Mouse (Mus musculus): ENCODE measurements at regions not wholly inside any gene's neighbourhood (a gene's known extent, or its start where the extent isn't known, plus 50 kb on each side); places are given as distances from the start of the nearest gene placed in this dataset.
A peak's percentile ranks its signal among the peaks of the same experiment; 100 is the strongest.

GRCm38 (mm10) chr13:78323183-78323582 is 123.6 kb upstream of the Nr2f1 start:
- no peaks in the 10 kb centered on the region for H3K27me3 ChIP-seq (ENCODE audit: control insufficient read depth, insufficient read depth, low read depth, low read length)
- H3K4me1 ChIP-seq (replicated peaks; ENCODE audit: control insufficient read depth, insufficient read depth, low read length), result no peaks in the 10 kb centered on the region
- no peak overlapping the region for H3K4me2 ChIP-seq (ENCODE audit: low read depth, low read length)
- no peak overlapping the region for H3K27ac ChIP-seq (ENCODE audit: low read length)
- H3K4me3 ChIP-seq (ENCODE audit: low read length), result no peak overlapping the region
- H3K9me3 ChIP-seq (ENCODE audit: control insufficient read depth, low read length), result no peaks in the 10 kb centered on the region
- no peak for ATAC-seq (ENCODE audit: low read depth)
- WGBS, result 42% methylated on average over 1 of the region's 1 CpGs
- H3K36me3 ChIP-seq (ENCODE audit: control insufficient read depth, insufficient read depth, low read length), result no peaks in the 10 kb centered on the region
- no peak overlapping the region for H3K9ac ChIP-seq (ENCODE audit: low read length)

GRCm38 (mm10) chr13:78318434-78318833 is 118.9 kb upstream of the Nr2f1 start:
- no peaks in the 10 kb centered on the region for H3K27me3 ChIP-seq (ENCODE audit: control insufficient read depth, insufficient read depth, low read depth, low read length)
- no peaks in the 10 kb centered on the region for H3K36me3 ChIP-seq (ENCODE audit: control insufficient read depth, insufficient read depth, low read length)
- H3K4me2 ChIP-seq (ENCODE audit: low read depth, low read length), result no peak overlapping the region
- 86% methylated on average over 2 of the region's 2 CpGs for WGBS
- no peaks in the 10 kb centered on the region for H3K4me1 ChIP-seq (replicated peaks; ENCODE audit: control insufficient read depth, insufficient read depth, low read length)
- no peak for ATAC-seq (ENCODE audit: low read depth)
- no peaks in the 10 kb centered on the region for H3K9me3 ChIP-seq (ENCODE audit: control insufficient read depth, low read length)
- no peak overlapping the region for H3K9ac ChIP-seq (ENCODE audit: low read length)
- no peak overlapping the region for H3K27ac ChIP-seq (ENCODE audit: low read length)
- no peak overlapping the region for H3K4me3 ChIP-seq (ENCODE audit: low read length)

GRCm38 (mm10) chr13:78310837-78311236 is 111.3 kb upstream of the Nr2f1 start:
- Histone ChIP-seq H3K9me3 (ENCODE audit: control insufficient read depth, low read length) (no peaks in the 10 kb centered on the region), H3K4me2 (ENCODE audit: low read depth, low read length) (no peak overlapping the region), H3K4me1 (replicated peaks; ENCODE audit: control insufficient read depth, insufficient read depth, low read length) (no peaks in the 10 kb centered on the region), H3K36me3 (ENCODE audit: control insufficient read depth, insufficient read depth, low read length) (no peaks in the 10 kb centered on the region), H3K27ac (ENCODE audit: low read length) (no peak overlapping the region), H3K27me3 (ENCODE audit: control insufficient read depth, insufficient read depth, low read depth, low read length) (no peaks in the 10 kb centered on the region), H3K4me3 (ENCODE audit: low read length) (no peak overlapping the region), H3K9ac (ENCODE audit: low read length) (no peak overlapping the region)
- WGBS, result 5% methylated on average over 3 of the region's 3 CpGs
- ATAC-seq (ENCODE audit: low read depth), result 0 out of 2 replicates have a peak, but pooled peaks have one; percentile 28

Data from lung, embryonic 16.5 days (tissue).